Mouse (Mus musculus) liver, postnatal 0 days (tissue): ENCODE results near the gene Hacl1. TPM values are rescaled to one million over a fixed set of nuclear protein-coding genes. Genes with fewer than 3 reads are reported as not detected.

ENCODE experiments used
- ATAC-seq: fragments of 200-750 bp; cut with Nextera tagmentation; 2 replicates; pipeline ENCODE4 v1.8.0; 2017; ENCODE audit warnings: mild to moderate bottlenecking, moderate library complexity
- DNase-seq: peaks from one replicate; pipeline ENCODE4 v3.0.0-alpha.2; 2016
- H3K27ac ChIP-seq: fragments of 300-500 bp; sonication (generic); 2 replicates; pipeline ENCODE4 v1.5.1; 2014; ENCODE audit warnings: antibody characterized with exemption, moderate library complexity, mild to moderate bottlenecking, low read depth
- H3K27me3 ChIP-seq: fragments of 300-500 bp; sonication (generic); 2 replicates; pipeline ENCODE4 v1.6.1; 2014; ENCODE audit warnings: low read length, control low read depth, mixed read lengths; ENCODE audit not compliant: insufficient read depth
- H3K36me3 ChIP-seq: fragments of 300-500 bp; sonication (generic); replicated peaks from 2 replicates; pipeline ENCODE4 v1.6.1; 2014; ENCODE audit warnings: mild to moderate bottlenecking, control low read depth, low read length, moderate library complexity, mixed read lengths; ENCODE audit not compliant: insufficient read depth
- H3K4me1 ChIP-seq: fragments of 300-500 bp; sonication (generic); 2 replicates; pipeline ENCODE4 v1.6.1; 2014; ENCODE audit warnings: antibody characterized with exemption, mild to moderate bottlenecking, control low read depth; ENCODE audit not compliant: insufficient read depth
- H3K4me2 ChIP-seq: fragments of 300-500 bp; sonication (generic); 2 replicates; pipeline ENCODE4 v1.6.1; 2014; ENCODE audit warnings: low read depth, mild to moderate bottlenecking, low read length, moderate library complexity, mixed read lengths
- H3K4me3 ChIP-seq: fragments of 300-500 bp; sonication (generic); 2 replicates; pipeline ENCODE4 v1.5.1; 2014; ENCODE audit warnings: low read depth, low read length
- H3K9ac ChIP-seq: fragments of 300-500 bp; sonication (generic); replicated peaks from 2 replicates; pipeline ENCODE4 v1.6.1; 2014; ENCODE audit warnings: mild to moderate bottlenecking, moderate library complexity
- H3K9me3 ChIP-seq: fragments of 300-500 bp; sonication (generic); 2 replicates; pipeline ENCODE4 v1.6.1; 2016; ENCODE audit warnings: mild to moderate bottlenecking, control low read depth, low read length, mixed read lengths
- CTCF ChIP-seq: sonication (generic); IDR thresholded peaks from 2 replicates; pipeline ENCODE4 v1.5.1; 2016; ENCODE audit warnings: antibody characterized with exemption, low read depth
- EP300 ChIP-seq: IDR thresholded peaks from 2 replicates; pipeline ENCODE4 v1.6.1; 2016; ENCODE audit warnings: antibody characterized with exemption, low read depth, mild to moderate bottlenecking
- WGBS: fragments of 180-500 bp; shearing (Covaris S2); extraction: QIAGEN DNeasy Blood & Tissue Kit; methylation state at CpG from one replicate; pipeline ENCODE4 v1.1.7; 2014; ENCODE audit not compliant: insufficient replicate concordance; 5-methylcytosine and 5-hydroxymethylcytosine counted together
- polyA plus RNA-seq: library from polyadenylated mRNA; unstranded; fragments of >200 nt; fragmentation: Nextera tagmentation; extraction: Ambion mirVana; gene quantifications from 2 replicates; pipeline ENCODE4 v1.2.1, GENCODE M21; 2015

Gene Hacl1
- polyA plus RNA-seq, 1 experiment from 2014 or later = 310 TPM

- H3K4me2 ChIP-seq = no peak overlapping the region
- no peak for ATAC-seq
- no peak for TF ChIP-seq CTCF
- no peak for TF ChIP-seq EP300
- no peak for DNase-seq
- no peaks in the 10 kb centered on the region for H3K9me3 ChIP-seq
- H3K4me1 ChIP-seq = peaks cover 52% of the 10 kb centered on the region
- no peak overlapping the region for H3K4me3 ChIP-seq
- WGBS = 56% methylated on average over 6 of the region's 6 CpGs
- no peaks in the 10 kb centered on the region for H3K27me3 ChIP-seq
- H3K9ac ChIP-seq = no peak overlapping the region
- H3K36me3 ChIP-seq = peaks cover 9% of the 10 kb centered on the region
- peak overlapping the region; percentile 42; the same call in 1 of the 2 replicates for H3K27ac ChIP-seq
Observed at GRCm38 (mm10) chr14:31667741-31668140, 26.7 kb upstream of the Hacl1 start.

- no peak for ATAC-seq
- Histone ChIP-seq H3K27me3 (no peaks in the 10 kb centered on the region), H3K27ac (no peak overlapping the region), H3K4me1 (peaks cover 57% of the 10 kb centered on the region), H3K36me3 (peaks cover 9% of the 10 kb centered on the region), H3K4me2 (no peak overlapping the region), H3K9ac (no peak overlapping the region), H3K4me3 (no peak overlapping the region), H3K9me3 (no peaks in the 10 kb centered on the region)
- no peak for TF ChIP-seq CTCF
- no peak for TF ChIP-seq EP300
- DNase-seq = no peak
- 87% methylated on average over 28 of the region's 28 CpGs for WGBS
Observed at GRCm38 (mm10) chr14:31666931-31667705, 26.0 kb upstream of the Hacl1 start.

GRCm38 (mm10) chr14:31665566-31665940 lies 24.5 kb upstream of the Hacl1 start:
- no peak for DNase-seq
- no peak overlapping the region for H3K4me2 ChIP-seq
- no peak for ATAC-seq
- H3K4me1 ChIP-seq = peaks cover 61% of the 10 kb centered on the region
- no peak overlapping the region; the same call in 1 of the 2 replicates for H3K27ac ChIP-seq
- H3K9ac ChIP-seq = no peak overlapping the region
- peaks cover 9% of the 10 kb centered on the region for H3K36me3 ChIP-seq
- TF ChIP-seq EP300 = no peak
- TF ChIP-seq CTCF = no peak
- H3K9me3 ChIP-seq = no peaks in the 10 kb centered on the region
- H3K27me3 ChIP-seq = no peaks in the 10 kb centered on the region
- H3K4me3 ChIP-seq = no peak overlapping the region
- WGBS = 90% methylated on average over 4 of the region's 4 CpGs

- TF ChIP-seq EP300 (no peak), CTCF (no peak)
- WGBS = 42% methylated on average over 12 of the region's 12 CpGs
- no peak overlapping the region for H3K4me3 ChIP-seq
- peaks cover 9% of the 10 kb centered on the region for H3K36me3 ChIP-seq
- H3K9ac ChIP-seq = no peak overlapping the region
- peaks cover 59% of the 10 kb centered on the region for H3K4me1 ChIP-seq
- ATAC-seq = no peak
- peak overlapping the region; percentile 39 for H3K27ac ChIP-seq
- H3K27me3 ChIP-seq = no peaks in the 10 kb centered on the region
- H3K4me2 ChIP-seq = peak overlapping the region; percentile 38; the same call in 1 of the 2 replicates
- H3K9me3 ChIP-seq = no peaks in the 10 kb centered on the region
- DNase-seq = no peak
Observed at GRCm38 (mm10) chr14:31664903-31665565, 23.9 kb upstream of the Hacl1 start.

GRCm38 (mm10) chr14:31664100-31664902 lies 23.2 kb upstream of the Hacl1 start:
- Histone ChIP-seq H3K36me3 (peaks cover 9% of the 10 kb centered on the region), H3K27ac (peak overlapping the region; percentile 39), H3K9me3 (no peaks in the 10 kb centered on the region), H3K4me2 (peak overlapping the region; percentile 38; the same call in 1 of the 2 replicates), H3K4me3 (no peak overlapping the region), H3K4me1 (peaks cover 55% of the 10 kb centered on the region), H3K9ac (no peak overlapping the region), H3K27me3 (no peaks in the 10 kb centered on the region)
- 48% methylated on average over 18 of the region's 18 CpGs for WGBS
- no peak for ATAC-seq
- no peak for TF ChIP-seq CTCF
- no peak for TF ChIP-seq EP300
- DNase-seq = no peak
